Mouse (Mus musculus): ENCODE results near the gene Lrrc75b.
A peak's percentile ranks its signal among the peaks of the same experiment; 100 is the strongest.

The Lrrc75b gene

DNA sequence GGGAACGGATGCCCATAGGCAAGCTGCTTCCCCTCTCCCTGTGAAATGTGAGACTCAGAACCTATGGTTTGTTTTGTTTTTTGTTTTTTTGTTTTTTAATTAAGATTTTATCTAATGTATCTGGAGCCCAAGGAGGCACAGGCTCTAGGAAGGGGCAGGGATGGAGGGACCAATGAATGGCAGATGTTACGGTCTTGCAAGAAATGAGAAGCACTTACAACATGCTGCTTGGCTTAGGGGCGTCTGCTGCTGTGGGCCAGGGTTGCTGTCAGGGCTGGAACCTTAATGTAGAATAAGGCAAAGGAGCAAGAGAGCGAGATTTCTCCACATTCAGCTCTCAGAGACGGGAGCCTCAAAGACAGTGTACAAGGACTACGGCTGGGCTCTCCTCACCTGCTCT is 4.6 kb downstream of the Lrrc75b start:
- Histone ChIP-seq H3K4me1 (replicated peaks; ENCODE audit: low read depth, low read length) (peaks cover 52% of the 10 kb centered on the region), H3K4me3 (replicated peaks; ENCODE audit: low read length) (no peak overlapping the region), H3K36me3 (ENCODE audit: insufficient read depth, low read length) (no peaks in the 10 kb centered on the region), H3K27me3 (ENCODE audit: insufficient read depth, low read length) (peaks cover 82% of the 10 kb centered on the region), H3K9me3 (ENCODE audit: low read length) (no peaks in the 10 kb centered on the region)
- TF ChIP-seq CTCF (conservative IDR thresholded peaks at IDR 0.05; ENCODE audit: low read length) (no peak), POU5F1 (IDR thresholded peaks at IDR 0.05; ENCODE audit: borderline replicate concordance, low read length) (no peak)

DNA sequence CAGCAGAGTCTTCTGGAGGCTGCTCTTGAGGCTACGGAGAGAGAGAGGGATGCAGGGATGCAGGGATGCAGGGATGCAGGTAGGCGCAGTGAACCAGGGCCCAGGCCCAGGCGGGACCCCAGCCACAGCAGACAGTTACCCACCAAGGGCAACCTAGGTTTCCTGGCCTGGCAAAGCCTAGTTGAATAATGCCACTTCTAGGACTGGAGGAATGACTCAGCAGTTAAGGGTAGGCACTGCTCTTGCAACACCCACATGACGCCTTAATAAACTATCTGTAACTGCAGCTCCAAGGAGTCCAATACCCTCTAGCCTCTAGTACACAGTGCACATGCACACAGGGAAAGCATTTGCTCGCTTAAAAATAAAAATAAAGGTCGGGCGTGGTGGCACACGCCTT is 6.0 kb downstream of the Lrrc75b start:
- H3K4me1 ChIP-seq (replicated peaks; ENCODE audit: low read depth, low read length) = peaks cover 42% of the 10 kb centered on the region
- H3K27me3 ChIP-seq (ENCODE audit: insufficient read depth, low read length) = peaks cover 69% of the 10 kb centered on the region
- TF ChIP-seq NANOG (IDR thresholded peaks at IDR 0.05; ENCODE audit: borderline replicate concordance, low read length) (no peak), CTCF (conservative IDR thresholded peaks at IDR 0.05; ENCODE audit: low read length) (no peak), POU5F1 (IDR thresholded peaks at IDR 0.05; ENCODE audit: borderline replicate concordance, low read length) (no peak)
- no peaks in the 10 kb centered on the region for H3K36me3 ChIP-seq (ENCODE audit: insufficient read depth, low read length)
- no peaks in the 10 kb centered on the region for H3K9me3 ChIP-seq (ENCODE audit: low read length)
- peak overlapping the region; percentile 54 for H3K4me3 ChIP-seq (replicated peaks; ENCODE audit: low read length)

DNA sequence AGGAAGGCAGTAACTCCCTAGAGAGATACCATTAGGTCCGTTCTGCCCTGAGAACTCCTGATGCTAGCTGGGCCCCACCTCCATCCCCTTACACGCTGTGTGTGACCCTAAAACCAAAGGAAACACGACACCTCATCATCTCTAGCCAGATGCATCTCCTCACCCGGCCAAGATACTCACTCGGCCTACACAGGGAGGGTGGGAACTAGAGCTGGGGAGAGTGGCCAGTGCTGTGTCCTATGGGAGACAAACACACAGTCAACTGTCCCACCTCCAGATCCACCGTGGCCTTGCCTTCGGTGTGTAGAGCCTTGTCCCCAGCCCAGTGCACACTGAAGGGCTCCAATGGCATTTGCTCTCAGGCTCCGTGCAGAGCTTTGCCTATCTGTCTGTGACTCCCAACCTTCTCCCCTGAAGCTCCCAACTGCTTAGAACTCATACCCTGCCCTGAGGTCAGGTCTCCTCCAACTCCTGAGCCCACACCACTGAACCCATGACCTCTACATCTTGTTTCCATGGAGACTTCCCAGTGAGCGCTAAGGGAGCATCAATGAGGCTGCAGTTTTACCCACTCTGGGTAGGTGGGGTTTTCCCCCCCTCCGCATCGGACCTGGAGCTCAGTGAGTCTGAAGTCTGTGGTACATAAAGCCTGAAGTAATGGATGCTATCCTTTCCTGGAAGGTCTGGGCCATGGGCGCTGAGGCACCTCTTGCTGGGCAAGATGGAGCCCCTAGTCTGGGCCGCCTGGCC is 7.3 kb downstream of the Lrrc75b start:
- Histone ChIP-seq H3K4me1 (replicated peaks; ENCODE audit: low read depth, low read length) (peaks cover 38% of the 10 kb centered on the region), H3K4me3 (replicated peaks; ENCODE audit: low read length) (0 out of 2 replicates have a peak overlapping the region, but pooled peaks have one; percentile 54), H3K36me3 (ENCODE audit: insufficient read depth, low read length) (no peaks in the 10 kb centered on the region), H3K9me3 (ENCODE audit: low read length) (no peaks in the 10 kb centered on the region), H3K27me3 (ENCODE audit: insufficient read depth, low read length) (peaks cover 57% of the 10 kb centered on the region)
- TF ChIP-seq POU5F1 (IDR thresholded peaks at IDR 0.05; ENCODE audit: borderline replicate concordance, low read length) (no peak), NANOG (IDR thresholded peaks at IDR 0.05; ENCODE audit: borderline replicate concordance, low read length) (no peak), CTCF (conservative IDR thresholded peaks at IDR 0.05; ENCODE audit: low read length) (no peak)

DNA sequence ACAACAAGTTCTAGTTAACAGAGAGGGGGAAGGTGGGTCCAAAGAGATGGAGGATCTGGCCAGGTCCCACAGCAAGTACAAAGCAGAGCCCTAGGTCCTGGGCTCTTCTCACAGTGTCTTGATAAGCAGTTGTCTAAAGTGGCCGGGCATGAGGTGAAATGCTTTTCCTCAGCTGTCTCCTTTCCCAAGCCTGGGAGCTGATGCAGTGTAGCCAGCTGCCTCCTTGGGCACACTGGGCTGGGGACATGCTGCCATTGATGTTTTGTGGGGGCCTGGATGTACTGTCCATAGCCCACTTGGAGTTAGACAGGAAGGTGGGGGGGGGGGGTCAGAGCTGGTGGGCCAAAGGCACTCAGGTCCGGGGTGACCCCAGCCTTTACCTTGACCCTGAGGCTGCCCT is 8.0 kb downstream of the Lrrc75b start:
- H3K4me3 ChIP-seq (replicated peaks; ENCODE audit: low read length) = no peak overlapping the region
- H3K4me1 ChIP-seq (replicated peaks; ENCODE audit: low read depth, low read length) = peaks cover 30% of the 10 kb centered on the region
- no peak for TF ChIP-seq CTCF (conservative IDR thresholded peaks at IDR 0.05; ENCODE audit: low read length)
- no peak for TF ChIP-seq NANOG (IDR thresholded peaks at IDR 0.05; ENCODE audit: borderline replicate concordance, low read length)
- TF ChIP-seq POU5F1 (IDR thresholded peaks at IDR 0.05; ENCODE audit: borderline replicate concordance, low read length) = no peak
- no peaks in the 10 kb centered on the region for H3K36me3 ChIP-seq (ENCODE audit: insufficient read depth, low read length)
- peaks cover 49% of the 10 kb centered on the region for H3K27me3 ChIP-seq (ENCODE audit: insufficient read depth, low read length)
- no peaks in the 10 kb centered on the region for H3K9me3 ChIP-seq (ENCODE audit: low read length)

DNA sequence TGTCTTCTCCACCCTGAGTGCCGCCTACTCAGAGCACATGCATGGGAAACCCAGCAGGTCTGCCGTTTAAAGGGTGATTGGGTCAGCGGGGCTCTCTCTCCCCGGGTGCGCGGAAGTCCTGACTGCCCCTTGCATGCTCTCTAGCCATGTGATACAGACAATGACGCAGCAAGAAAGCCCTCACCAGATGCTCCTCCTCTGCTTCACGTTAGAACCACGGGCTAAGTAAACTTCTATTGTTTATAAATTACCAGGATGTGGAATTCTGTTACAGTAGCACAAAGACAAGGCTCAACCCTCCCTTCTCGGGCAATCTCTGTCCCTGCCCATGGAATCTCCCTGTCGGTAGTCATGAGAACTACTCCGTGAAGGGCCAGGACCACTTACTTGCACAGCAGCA is 9.0 kb downstream of the Lrrc75b start:
- TF ChIP-seq CTCF (conservative IDR thresholded peaks at IDR 0.05; ENCODE audit: low read length) (no peak), NANOG (IDR thresholded peaks at IDR 0.05; ENCODE audit: borderline replicate concordance, low read length) (no peak), POU5F1 (IDR thresholded peaks at IDR 0.05; ENCODE audit: borderline replicate concordance, low read length) (no peak)
- Histone ChIP-seq H3K9me3 (ENCODE audit: low read length) (no peaks in the 10 kb centered on the region), H3K36me3 (ENCODE audit: insufficient read depth, low read length) (no peaks in the 10 kb centered on the region), H3K27me3 (ENCODE audit: insufficient read depth, low read length) (peaks cover 41% of the 10 kb centered on the region), H3K4me3 (replicated peaks; ENCODE audit: low read length) (peak overlapping the region; percentile 51), H3K4me1 (replicated peaks; ENCODE audit: low read depth, low read length) (peaks cover 30% of the 10 kb centered on the region)

DNA sequence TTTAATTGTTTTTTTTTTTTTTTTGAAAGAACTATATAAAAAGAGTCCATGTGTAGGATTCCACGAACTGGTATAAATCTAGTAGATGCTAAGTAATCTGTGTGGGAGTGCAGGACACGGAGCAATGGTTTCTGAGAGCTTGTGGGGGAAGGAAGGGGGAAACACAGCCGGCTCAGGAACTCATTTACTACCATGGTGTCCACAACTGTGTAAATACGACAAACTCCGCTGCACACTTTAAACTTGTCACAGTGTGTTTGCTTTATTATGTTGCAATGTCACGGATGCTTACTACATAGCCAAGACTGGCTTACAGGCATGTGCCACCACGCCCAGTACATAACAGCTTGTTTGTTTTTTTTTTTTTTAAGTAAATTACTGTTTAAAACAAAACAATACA is 10.2 kb downstream of the Lrrc75b start:
- Histone ChIP-seq H3K9me3 (ENCODE audit: low read length) (no peaks in the 10 kb centered on the region), H3K4me3 (replicated peaks; ENCODE audit: low read length) (no peak overlapping the region), H3K4me1 (replicated peaks; ENCODE audit: low read depth, low read length) (peaks cover 30% of the 10 kb centered on the region), H3K36me3 (ENCODE audit: insufficient read depth, low read length) (no peaks in the 10 kb centered on the region), H3K27me3 (ENCODE audit: insufficient read depth, low read length) (peaks cover 28% of the 10 kb centered on the region)
- TF ChIP-seq POU5F1 (IDR thresholded peaks at IDR 0.05; ENCODE audit: borderline replicate concordance, low read length) (no peak), CTCF (conservative IDR thresholded peaks at IDR 0.05; ENCODE audit: low read length) (no peak), NANOG (IDR thresholded peaks at IDR 0.05; ENCODE audit: borderline replicate concordance, low read length) (no peak)

DNA sequence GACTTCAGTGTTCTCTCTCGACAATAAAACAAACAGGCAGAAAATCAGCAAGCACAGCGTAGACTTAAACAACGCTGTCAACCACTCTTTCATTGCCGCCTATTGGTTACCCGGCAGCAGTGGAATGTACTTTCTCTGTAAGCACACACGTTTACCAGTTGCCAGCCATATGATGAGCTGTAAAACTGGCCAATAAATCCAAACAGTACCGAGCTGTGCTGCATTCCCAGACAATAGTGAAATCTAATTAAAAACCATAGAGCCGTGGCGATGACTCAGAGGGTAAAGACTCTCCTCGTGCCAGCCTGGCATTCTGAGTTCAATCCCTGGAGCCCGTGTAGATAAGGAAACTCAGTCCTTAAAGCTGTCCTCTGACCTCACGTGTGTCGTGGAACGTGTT is 11.6 kb downstream of the Lrrc75b start:
- Histone ChIP-seq H3K4me1 (replicated peaks; ENCODE audit: low read depth, low read length) (peaks cover 22% of the 10 kb centered on the region), H3K4me3 (replicated peaks; ENCODE audit: low read length) (no peak overlapping the region), H3K36me3 (ENCODE audit: insufficient read depth, low read length) (no peaks in the 10 kb centered on the region), H3K27me3 (ENCODE audit: insufficient read depth, low read length) (peaks cover 22% of the 10 kb centered on the region), H3K9me3 (ENCODE audit: low read length) (no peaks in the 10 kb centered on the region)
- TF ChIP-seq POU5F1 (IDR thresholded peaks at IDR 0.05; ENCODE audit: borderline replicate concordance, low read length) = no peak
- no peak for TF ChIP-seq CTCF (conservative IDR thresholded peaks at IDR 0.05; ENCODE audit: low read length)
- no peak for TF ChIP-seq NANOG (IDR thresholded peaks at IDR 0.05; ENCODE audit: borderline replicate concordance, low read length)

DNA sequence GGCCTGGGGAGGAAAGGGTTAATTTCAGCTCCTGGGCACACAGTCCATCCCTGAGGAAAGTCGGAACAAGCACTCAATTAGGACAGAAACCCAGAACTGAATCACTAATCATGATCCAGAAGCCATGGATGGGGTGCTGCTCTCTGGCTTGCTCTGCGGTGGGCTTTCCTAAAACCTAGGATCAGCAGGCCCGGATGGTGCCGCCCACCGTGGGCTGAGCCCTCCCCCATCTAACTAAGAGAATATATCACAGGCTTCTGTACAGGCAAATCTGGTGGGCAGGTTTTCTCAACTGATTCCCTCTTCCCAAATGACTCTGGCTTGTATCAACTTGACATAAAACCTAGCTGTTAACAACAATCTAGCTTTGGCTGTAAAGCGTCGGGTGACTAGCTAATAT is 12.2 kb downstream of the Lrrc75b start:
- no peak overlapping the region for H3K4me3 ChIP-seq (replicated peaks; ENCODE audit: low read length)
- peaks cover 16% of the 10 kb centered on the region for H3K4me1 ChIP-seq (replicated peaks; ENCODE audit: low read depth, low read length)
- H3K9me3 ChIP-seq (ENCODE audit: low read length) = no peaks in the 10 kb centered on the region
- no peaks in the 10 kb centered on the region for H3K36me3 ChIP-seq (ENCODE audit: insufficient read depth, low read length)
- TF ChIP-seq NANOG (IDR thresholded peaks at IDR 0.05; ENCODE audit: borderline replicate concordance, low read length) (no peak), POU5F1 (IDR thresholded peaks at IDR 0.05; ENCODE audit: borderline replicate concordance, low read length) (no peak), CTCF (conservative IDR thresholded peaks at IDR 0.05; ENCODE audit: low read length) (no peak)
- H3K27me3 ChIP-seq (ENCODE audit: insufficient read depth, low read length) = peaks cover 16% of the 10 kb centered on the region

DNA sequence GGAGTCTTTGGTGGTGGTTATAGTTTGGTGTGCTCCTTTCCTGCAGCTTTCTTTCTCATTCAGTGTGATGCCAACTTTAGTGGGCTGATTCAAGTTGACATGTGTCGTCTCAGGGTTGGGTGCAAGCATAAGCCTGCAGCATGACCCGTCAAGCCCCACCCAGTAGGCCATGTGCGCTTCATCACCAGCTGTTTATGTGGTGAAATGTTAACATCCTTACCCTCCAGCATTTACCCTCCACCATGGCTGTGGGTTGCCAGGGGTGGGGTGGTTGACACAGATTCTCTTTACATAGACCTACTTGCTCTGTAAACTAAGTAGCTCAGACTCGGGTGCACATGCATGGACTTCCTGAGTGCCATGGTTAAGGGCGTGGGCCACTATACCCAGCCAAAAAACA is 24.0 kb downstream of the Lrrc75b start:
- H3K9me3 ChIP-seq (ENCODE audit: low read length) = no peaks in the 10 kb centered on the region
- TF ChIP-seq CTCF (conservative IDR thresholded peaks at IDR 0.05; ENCODE audit: low read length) (no peak), POU5F1 (IDR thresholded peaks at IDR 0.05; ENCODE audit: borderline replicate concordance, low read length) (no peak), NANOG (IDR thresholded peaks at IDR 0.05; ENCODE audit: borderline replicate concordance, low read length) (no peak)

More for the DNA sequence above, 24.0 kb downstream of the Lrrc75b start:
- H3K4me1 ChIP-seq (replicated peaks; ENCODE audit: low read depth, low read length) = peaks cover 13% of the 10 kb centered on the region; the same call in 1 of the 2 replicates
- no peaks in the 10 kb centered on the region for H3K27me3 ChIP-seq (ENCODE audit: insufficient read depth, low read length)
- peaks cover 53% of the 10 kb centered on the region for H3K36me3 ChIP-seq (ENCODE audit: insufficient read depth, low read length)
- H3K4me3 ChIP-seq (replicated peaks; ENCODE audit: low read length) = no peak overlapping the region
